Mouse (Mus musculus) heart, embryonic 14.5 days (tissue): ENCODE data around the gene Fuca1. TPM values are rescaled to one million over a fixed set of nuclear protein-coding genes. Genes with fewer than 3 reads are reported as not detected.

Experiments
- ATAC-seq: fragments of 200-750 bp; cut with Nextera tagmentation; 2 replicates; pipeline ENCODE4 v1.8.0; 2017; ENCODE audit warnings: low read depth, moderate TSS enrichment; ENCODE audit not compliant: insufficient number of reproducible peaks, insufficient read depth, low FRiP score
- H3K27ac ChIP-seq, 2 experiments: fragments of 200-500 bp in 1 of 2; fragments of 300-500 bp in 1 of 2; sonication (generic) in 1 of 2; replicated peaks in 1 of 2; 2 replicates each; pipeline ENCODE4 v1.5.1; 2012 to 2014; ENCODE audit warnings: low read depth in 2 of 2, low read length in 2 of 2, control low read depth in 1 of 2, mild to moderate bottlenecking in 1 of 2, mixed read lengths in 1 of 2; ENCODE audit not compliant: control insufficient read depth in 1 of 2, insufficient read depth in 1 of 2
- H3K27me3 ChIP-seq: fragments of 300-500 bp; sonication (generic); 2 replicates; pipeline ENCODE4 v1.6.1; 2014; ENCODE audit warnings: mild to moderate bottlenecking, low read length, control low read depth; ENCODE audit not compliant: control insufficient read depth, insufficient read depth
- H3K36me3 ChIP-seq: fragments of 300-500 bp; sonication (generic); 2 replicates; pipeline ENCODE4 v1.6.1; 2014; ENCODE audit warnings: mild to moderate bottlenecking, control low read depth, low read length, mixed read lengths; ENCODE audit not compliant: control insufficient read depth, insufficient read depth
- H3K4me1 ChIP-seq, 2 experiments: fragments of 200-500 bp in 1 of 2; fragments of 300-500 bp in 1 of 2; sonication (generic) in 1 of 2; 2 replicates each; pipeline ENCODE4 v1.6.1; 2012 to 2014; ENCODE audit warnings: low read length in 2 of 2, control low read depth in 1 of 2, mixed read lengths in 1 of 2; ENCODE audit not compliant: control insufficient read depth in 2 of 2, insufficient read depth in 2 of 2
- H3K4me2 ChIP-seq: fragments of 300-500 bp; sonication (generic); 2 replicates; pipeline ENCODE4 v1.6.1; 2014; ENCODE audit warnings: mild to moderate bottlenecking, low read length
- H3K4me3 ChIP-seq, 2 experiments: fragments of 200-500 bp in 1 of 2; fragments of 300-500 bp in 1 of 2; sonication (generic) in 1 of 2; 2 replicates each; pipeline ENCODE4 v1.5.1; 2012 to 2014; ENCODE audit warnings: low read length in 2 of 2, mild to moderate bottlenecking in 2 of 2, control low read depth in 1 of 2, low read depth in 1 of 2, moderate library complexity in 1 of 2; ENCODE audit not compliant: control insufficient read depth in 1 of 2, insufficient read depth in 1 of 2
- H3K9ac ChIP-seq: fragments of 300-500 bp; sonication (generic); 2 replicates; pipeline ENCODE4 v1.6.1; 2014; ENCODE audit warnings: mild to moderate bottlenecking, low read length
- H3K9me3 ChIP-seq: fragments of 300-500 bp; sonication (generic); 2 replicates; pipeline ENCODE4 v1.6.1; 2016; ENCODE audit warnings: low read length, control low read depth; ENCODE audit not compliant: control insufficient read depth
- WGBS: fragments of 180-500 bp; shearing (Covaris S2); extraction: QIAGEN DNeasy Blood & Tissue Kit; methylation state at CpG from one replicate; pipeline ENCODE4 v1.1.7; 2014; 5-methylcytosine and 5-hydroxymethylcytosine counted together
- polyA plus RNA-seq: library from polyadenylated mRNA; unstranded; fragments of >200 nt; fragmentation: Nextera tagmentation; extraction: Ambion mirVana; gene quantifications from 2 replicates; pipeline ENCODE4 v1.2.1, GENCODE M21; 2014

Gene Fuca1
- polyA plus RNA-seq, 1 experiment from 2014 or later: 63.0 TPM

- H3K9ac ChIP-seq: peak overlapping the region; percentile 44
- H3K4me2 ChIP-seq: peak overlapping the region; percentile 55
- peak; percentile 10 for ATAC-seq
- H3K4me3 ChIP-seq: peak overlapping the region; percentile 10 to 25
- 8% methylated on average over 9 of the region's 9 CpGs for WGBS
- peaks cover 22 to 42% of the 10 kb centered on the region in 2 experiments for H3K4me1 ChIP-seq
- peak overlapping the region; percentile 93 to 100 for H3K27ac ChIP-seq
- no peaks in the 10 kb centered on the region for H3K27me3 ChIP-seq
- peaks cover 19% of the 10 kb centered on the region for H3K36me3 ChIP-seq
- no peaks in the 10 kb centered on the region for H3K9me3 ChIP-seq
Observed at GRCm38 (mm10) chr4:135875991-135876582, 44.4 kb upstream of the Fuca1 start.

GRCm38 (mm10) chr4:135876583-135877020 lies 43.9 kb upstream of the Fuca1 start:
- H3K4me2 ChIP-seq: peak overlapping the region; percentile 55
- peaks cover 22 to 39% of the 10 kb centered on the region in 2 experiments for H3K4me1 ChIP-seq
- peak overlapping the region; percentile 10 to 25 for H3K4me3 ChIP-seq
- H3K9me3 ChIP-seq: no peaks in the 10 kb centered on the region
- peak overlapping the region; percentile 93 to 100 for H3K27ac ChIP-seq
- no peaks in the 10 kb centered on the region for H3K27me3 ChIP-seq
- H3K36me3 ChIP-seq: peaks cover 14% of the 10 kb centered on the region
- 2% methylated on average over 16 of the region's 16 CpGs for WGBS
- peak; percentile 32 for ATAC-seq
- peak overlapping the region; percentile 44 for H3K9ac ChIP-seq

- H3K27ac ChIP-seq: no peak overlapping the region
- WGBS: 53% methylated on average over 2 of the region's 2 CpGs
- H3K4me3 ChIP-seq: no peak overlapping the region
- peaks cover 2% of the 10 kb centered on the region for H3K36me3 ChIP-seq
- no peak for ATAC-seq
- no peaks in the 10 kb centered on the region for H3K9me3 ChIP-seq
- H3K9ac ChIP-seq: no peak overlapping the region
- no peaks in the 10 kb centered on the region for H3K27me3 ChIP-seq
- H3K4me2 ChIP-seq: no peak overlapping the region
- peaks cover 20 to 29% of the 10 kb centered on the region in 2 experiments for H3K4me1 ChIP-seq
Observed at GRCm38 (mm10) chr4:135877742-135878141, 42.8 kb upstream of the Fuca1 start.

GRCm38 (mm10) chr4:135879021-135879420 lies 41.5 kb upstream of the Fuca1 start:
- WGBS: 80% methylated on average over 6 of the region's 6 CpGs
- Histone ChIP-seq H3K4me2 (no peak overlapping the region), H3K27ac (no peak overlapping the region), H3K4me1 (peaks cover 28 to 37% of the 10 kb centered on the region in 2 experiments), H3K4me3 (no peak overlapping the region), H3K27me3 (no peaks in the 10 kb centered on the region), H3K9ac (no peak overlapping the region), H3K9me3 (no peaks in the 10 kb centered on the region), H3K36me3 (no peaks in the 10 kb centered on the region)
- no peak for ATAC-seq

GRCm38 (mm10) chr4:135880018-135880417 lies 40.5 kb upstream of the Fuca1 start:
- Histone ChIP-seq H3K27ac (no peak overlapping the region), H3K36me3 (no peaks in the 10 kb centered on the region), H3K4me2 (no peak overlapping the region), H3K9me3 (no peaks in the 10 kb centered on the region), H3K4me1 (peaks cover 27 to 28% of the 10 kb centered on the region in 2 experiments), H3K4me3 (no peak overlapping the region), H3K27me3 (no peaks in the 10 kb centered on the region), H3K9ac (no peak overlapping the region)
- 88% methylated on average over 6 of the region's 6 CpGs for WGBS
- ATAC-seq: no peak

- ATAC-seq: no peak
- 85% methylated on average over 10 of the region's 10 CpGs for WGBS
Observed at GRCm38 (mm10) chr4:135880576-135880975, 40.0 kb upstream of the Fuca1 start.

GRCm38 (mm10) chr4:135882023-135882422 lies 38.5 kb upstream of the Fuca1 start:
- Histone ChIP-seq H3K27ac (no peak overlapping the region), H3K27me3 (no peaks in the 10 kb centered on the region), H3K4me3 (no peak overlapping the region), H3K36me3 (no peaks in the 10 kb centered on the region), H3K9me3 (no peaks in the 10 kb centered on the region), H3K9ac (no peak overlapping the region), H3K4me1 (peaks cover 11 to 13% of the 10 kb centered on the region in 2 experiments), H3K4me2 (no peak overlapping the region)
- ATAC-seq: no peak
- WGBS: 76% methylated on average over 6 of the region's 6 CpGs

More at GRCm38 (mm10) chr4:135880576-135880975, 40.0 kb upstream of the Fuca1 start:
- Histone ChIP-seq H3K4me3 (no peak overlapping the region), H3K9me3 (no peaks in the 10 kb centered on the region), H3K36me3 (no peaks in the 10 kb centered on the region), H3K9ac (no peak overlapping the region), H3K4me2 (no peak overlapping the region), H3K27ac (no peak overlapping the region), H3K27me3 (no peaks in the 10 kb centered on the region), H3K4me1 (peaks cover 23 to 25% of the 10 kb centered on the region in 2 experiments)

- H3K9me3 ChIP-seq: no peaks in the 10 kb centered on the region
- WGBS: 33% methylated on average over 10 of the region's 10 CpGs
- H3K27ac ChIP-seq: no peak overlapping the region
- no peak overlapping the region for H3K9ac ChIP-seq
- no peak overlapping the region for H3K4me2 ChIP-seq
- H3K36me3 ChIP-seq: no peaks in the 10 kb centered on the region
- peaks cover 9 to 11% of the 10 kb centered on the region in 2 experiments; a peak in 3 of 4 replicates for H3K4me1 ChIP-seq
- ATAC-seq: no peak
- H3K27me3 ChIP-seq: no peaks in the 10 kb centered on the region
- no peak overlapping the region for H3K4me3 ChIP-seq
Observed at GRCm38 (mm10) chr4:135883401-135883851, 37.1 kb upstream of the Fuca1 start.
